Mouse (Mus musculus) intestine, embryonic 15.5 days (tissue): ENCODE measurements around the gene Chil3. TPM values are rescaled to one million over a fixed set of nuclear protein-coding genes. Genes with fewer than 3 reads are reported as not detected.

ENCODE experiments used
- ATAC-seq: fragments of 200-750 bp; cut with Nextera tagmentation; 2 replicates; pipeline ENCODE4 v1.8.0; 2017; ENCODE audit warnings: moderate TSS enrichment, moderate library complexity
- H3K27ac ChIP-seq: fragments of 300-500 bp; sonication (generic); 2 replicates; pipeline ENCODE4 v1.5.1; 2015; ENCODE audit warnings: mild to moderate bottlenecking, inconsistent platforms
- H3K27me3 ChIP-seq: fragments of 300-500 bp; sonication (generic); replicated peaks from 2 replicates; pipeline ENCODE4 v1.6.1; 2015; ENCODE audit warnings: inconsistent platforms
- H3K36me3 ChIP-seq: fragments of 300-500 bp; sonication (generic); 2 replicates; pipeline ENCODE4 v1.6.1; 2015; ENCODE audit warnings: inconsistent platforms
- H3K4me1 ChIP-seq: fragments of 300-500 bp; sonication (generic); replicated peaks from 2 replicates; pipeline ENCODE4 v1.6.1; 2015; ENCODE audit warnings: inconsistent platforms
- H3K4me2 ChIP-seq: fragments of 300-500 bp; sonication (generic); replicated peaks from 2 replicates; pipeline ENCODE4 v1.6.1; 2015; ENCODE audit warnings: mild to moderate bottlenecking, inconsistent platforms
- H3K4me3 ChIP-seq: fragments of 300-500 bp; sonication (generic); replicated peaks from 2 replicates; pipeline ENCODE4 v1.5.1; 2015; ENCODE audit warnings: inconsistent platforms
- H3K9ac ChIP-seq: fragments of 300-500 bp; sonication (generic); 2 replicates; pipeline ENCODE4 v1.6.1; 2015; ENCODE audit warnings: inconsistent platforms
- H3K9me3 ChIP-seq: fragments of 300-500 bp; sonication (generic); 2 replicates; pipeline ENCODE4 v1.6.1; 2016; ENCODE audit warnings: inconsistent platforms
- WGBS: fragments of 180-500 bp; shearing (Covaris S2); methylation state at CpG from one replicate; pipeline ENCODE4 v1.1.7; 2015; 5-methylcytosine and 5-hydroxymethylcytosine counted together
- polyA plus RNA-seq: library from polyadenylated mRNA; unstranded; fragments of >200 nt; fragmentation: Nextera tagmentation; extraction: Ambion mirVana; gene quantifications from 2 replicates; pipeline ENCODE4 v1.2.1, GENCODE M21; 2015

Gene Chil3
- polyA plus RNA-seq, 1 experiment from 2014 or later: 0.24 TPM

DNA sequence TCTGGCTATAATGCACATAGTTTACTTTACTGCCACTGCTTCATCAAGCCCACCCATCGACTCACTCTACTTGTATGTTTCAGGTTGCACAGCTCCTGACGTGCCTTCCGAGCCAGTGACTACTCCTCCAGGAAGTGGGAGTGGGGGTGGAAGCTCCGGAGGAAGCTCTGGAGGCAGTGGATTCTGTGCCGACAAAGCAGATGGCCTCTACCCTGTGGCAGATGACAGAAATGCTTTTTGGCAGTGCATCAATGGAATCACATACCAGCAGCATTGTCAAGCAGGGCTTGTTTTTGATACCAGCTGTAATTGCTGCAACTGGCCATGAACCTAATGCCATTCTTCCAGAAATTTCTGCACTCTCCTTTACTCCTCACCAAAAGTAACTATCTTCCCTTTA, 35.7 kb downstream of the Chil3 start:
- Histone ChIP-seq H3K4me3 (no peak overlapping the region), H3K27ac (no peak overlapping the region), H3K36me3 (no peaks in the 10 kb centered on the region), H3K4me1 (no peaks in the 10 kb centered on the region), H3K9ac (no peak overlapping the region), H3K9me3 (no peaks in the 10 kb centered on the region), H3K27me3 (no peaks in the 10 kb centered on the region), H3K4me2 (no peak overlapping the region)
- 75% methylated on average over 5 of the region's 5 CpGs for WGBS
- no peak for ATAC-seq

DNA sequence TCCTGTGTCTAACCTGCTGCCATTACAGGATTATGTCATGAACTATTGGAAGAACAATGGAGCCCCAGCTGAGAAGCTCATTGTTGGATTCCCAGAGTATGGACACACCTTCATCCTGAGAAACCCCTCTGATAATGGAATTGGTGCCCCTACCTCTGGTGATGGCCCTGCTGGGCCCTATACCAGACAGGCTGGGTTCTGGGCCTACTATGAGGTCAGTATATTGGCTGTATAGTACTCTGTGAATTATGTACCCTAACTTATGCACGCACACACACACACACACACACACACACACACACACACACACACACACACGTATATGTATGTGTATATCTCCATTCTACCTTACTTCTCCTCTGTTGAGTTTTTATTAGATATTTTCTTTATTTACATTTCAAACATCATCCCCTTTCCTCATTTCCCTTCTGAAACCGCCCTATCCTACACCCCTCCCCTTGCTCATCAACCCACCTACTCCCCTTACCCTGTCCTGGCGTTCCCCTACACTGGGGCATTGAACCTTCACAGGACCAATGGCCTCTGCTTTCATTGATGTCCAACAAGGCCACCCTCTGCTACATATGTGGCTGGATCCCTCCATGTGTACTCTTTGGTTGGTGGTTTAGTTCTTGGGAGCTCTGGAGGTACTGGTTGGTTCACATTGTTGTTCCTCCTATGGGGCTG, 38.4 kb downstream of the Chil3 start:
- Histone ChIP-seq H3K27ac (no peak overlapping the region), H3K9ac (no peak overlapping the region), H3K9me3 (no peaks in the 10 kb centered on the region), H3K4me2 (no peak overlapping the region), H3K36me3 (no peaks in the 10 kb centered on the region), H3K27me3 (no peaks in the 10 kb centered on the region), H3K4me3 (no peak overlapping the region), H3K4me1 (no peaks in the 10 kb centered on the region)
- ATAC-seq: no peak; the same call in 1 of the 2 replicates
- WGBS: 71% methylated on average over 4 of the region's 4 CpGs

DNA sequence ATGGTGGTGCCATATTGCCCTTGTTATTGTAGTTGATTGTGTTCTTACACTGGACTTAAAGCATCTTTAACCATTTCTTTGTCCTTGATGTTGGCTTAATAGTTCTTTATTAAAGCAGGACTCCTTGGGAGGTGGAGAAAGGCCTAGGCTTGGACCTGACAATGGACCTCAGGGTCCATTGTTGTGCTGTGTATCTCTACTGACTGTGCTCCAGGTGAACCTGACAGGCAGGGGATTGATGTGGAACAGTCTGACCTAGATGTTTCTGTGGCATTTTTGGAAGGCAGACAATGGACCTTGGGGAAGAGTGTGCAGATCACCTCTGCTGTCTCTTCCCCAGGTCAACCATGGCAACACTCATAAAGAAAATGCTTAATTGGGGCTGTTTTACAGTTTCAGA, 40.4 kb downstream of the Chil3 start:
- no peak for ATAC-seq
- H3K27me3 ChIP-seq: no peaks in the 10 kb centered on the region
- no peaks in the 10 kb centered on the region for H3K4me1 ChIP-seq
- no peak overlapping the region for H3K27ac ChIP-seq
- no peak overlapping the region for H3K9ac ChIP-seq
- no peaks in the 10 kb centered on the region for H3K36me3 ChIP-seq
- H3K4me2 ChIP-seq: no peak overlapping the region
- H3K4me3 ChIP-seq: no peak overlapping the region
- H3K9me3 ChIP-seq: no peaks in the 10 kb centered on the region

DNA sequence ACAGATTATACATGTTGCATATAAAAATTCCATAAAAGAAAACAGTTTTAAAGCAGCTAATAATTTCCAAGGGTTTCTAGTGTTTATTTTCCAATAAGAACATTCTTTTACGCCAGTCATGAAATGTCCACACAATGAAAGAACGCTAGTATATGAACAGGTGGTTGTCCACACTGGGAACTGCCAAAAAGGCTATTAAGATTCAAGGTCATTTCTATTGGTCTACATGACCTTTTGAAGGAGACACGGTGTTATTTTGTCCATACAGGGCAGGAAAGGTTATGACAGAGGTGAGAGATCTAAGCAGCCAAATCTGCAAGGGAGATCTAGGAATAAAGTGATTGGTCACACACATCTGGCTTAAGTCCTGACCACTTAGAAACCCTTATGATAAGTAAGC, 54.4 kb downstream of the Chil3 start, which contains the start of gene Chia1:
TSS of gene Chia1 (plus strand) at position 301 of the 400 bp plus-strand sequence.
- no peak within 1 kb of the TSS for H3K9ac ChIP-seq
- H3K36me3 ChIP-seq: no peaks in the 10 kb centered on the region
- H3K27me3 ChIP-seq: no peaks in the 10 kb centered on the region
- no peaks in the 10 kb centered on the region for H3K4me1 ChIP-seq
- H3K4me2 ChIP-seq: no peak within 1 kb of the TSS
- no peak within 1 kb of the TSS for H3K4me3 ChIP-seq
- ATAC-seq: no peak
- H3K9me3 ChIP-seq: no peaks in the 10 kb centered on the region
- 82% methylated on average over 3 of the region's 3 CpGs for WGBS
- no peak within 1 kb of the TSS for H3K27ac ChIP-seq

Other genes starting within 250 kb of the Chil3 start
- gene I830077J02Rik, start 234.9 kb downstream of the Chil3 start, polyA plus RNA-seq: 1.5 and 1.7 TPM in 2 replicates
- 133 and 137 TPM in 2 replicates for gene Wdr77, start 208.2 kb downstream of the Chil3 start, polyA plus RNA-seq
- gene Atp5f1, start 207.5 kb downstream of the Chil3 start, polyA plus RNA-seq: 600 and 651 TPM in 2 replicates
- 0.67 and 0.97 TPM in 2 replicates for gene Ovgp1, start 193.9 kb downstream of the Chil3 start, polyA plus RNA-seq
- gene Pifo, start 152.9 kb downstream of the Chil3 start, polyA plus RNA-seq: not detected in 2 replicates
- gene Chil5, start 134.8 kb downstream of the Chil3 start, polyA plus RNA-seq: 0.25 TPM in 1 of 2 replicates, not detected in the other
- gene Chia1, start 54.3 kb downstream of the Chil3 start, polyA plus RNA-seq: not detected in 2 replicates
- gene Chil4, start 51.9 kb upstream of the Chil3 start, polyA plus RNA-seq: not detected in 2 replicates
- gene Chil6, start 238.6 kb upstream of the Chil3 start, polyA plus RNA-seq: 0.11 and 0.16 TPM in 2 replicates